Mouse (Mus musculus) liver, embryonic 13.5 days (tissue): ENCODE measurements around the gene Siae. TPM values are rescaled to one million over a fixed set of nuclear protein-coding genes. Genes with fewer than 3 reads are reported as not detected.

Source experiments
- polyA plus RNA-seq: library from polyadenylated mRNA; unstranded; fragments of >200 nt; fragmentation: Nextera tagmentation; extraction: Ambion mirVana; gene quantifications from 2 replicates; pipeline ENCODE4 v1.2.1, GENCODE M21; 2015

Siae gene
- polyA plus RNA-seq, 1 experiment from 2014 or later: 4.3 TPM

Other genes with a start within 250 kb of the Siae start
- gene Ccdc15, start 207.3 kb upstream of the Siae start, polyA plus RNA-seq: 5.2 and 6.2 TPM in 2 replicates
- 0.06 TPM in 1 of 2 replicates, not detected in the other for gene Hepacam, start 188.3 kb upstream of the Siae start, polyA plus RNA-seq
- 2.0 and 2.5 TPM in 2 replicates for gene Robo4, start 153.8 kb upstream of the Siae start, polyA plus RNA-seq
- 0.12 and 0.13 TPM in 2 replicates for gene Robo3, start 122.5 kb upstream of the Siae start, polyA plus RNA-seq
- gene Msantd2, start 66.4 kb upstream of the Siae start, polyA plus RNA-seq: 5.4 and 6.6 TPM in 2 replicates
- gene Esam, start 27.6 kb upstream of the Siae start, polyA plus RNA-seq: 15.6 and 17.2 TPM in 2 replicates
- 0.15 and 0.60 TPM in 2 replicates for gene Vsig2, start 16.4 kb upstream of the Siae start, polyA plus RNA-seq
- 8.8 and 10.4 TPM in 2 replicates for gene Nrgn, start 2.8 kb upstream of the Siae start, polyA plus RNA-seq
- 2.4 and 2.8 TPM in 2 replicates for gene Spa17, start 58.0 kb downstream of the Siae start, polyA plus RNA-seq
- 65.9 and 72.0 TPM in 2 replicates for gene Tbrg1, start 101.6 kb downstream of the Siae start, polyA plus RNA-seq
- gene Panx3, start 113.5 kb downstream of the Siae start, polyA plus RNA-seq: not detected in 2 replicates
- not detected in 2 replicates for gene Olfr160, start 160.6 kb downstream of the Siae start, polyA plus RNA-seq
- not detected in 2 replicates for gene Olfr874, start 189.4 kb downstream of the Siae start, polyA plus RNA-seq
- gene Olfr875, start 216.2 kb downstream of the Siae start, polyA plus RNA-seq: not detected in 2 replicates
- not detected in 2 replicates for gene Olfr876, start 247.3 kb downstream of the Siae start, polyA plus RNA-seq